Mouse (Mus musculus) hindbrain, embryonic 15.5 days (tissue): ENCODE measurements at regions not wholly inside any gene's neighbourhood (a gene's known extent, or its start where the extent isn't known, plus 50 kb on each side); places are given as distances from the start of the nearest gene placed in this dataset.

Experiments used
- ATAC-seq: fragments of 200-750 bp; cut with Nextera tagmentation; 2 replicates; pipeline ENCODE4 v1.8.0; 2017; ENCODE audit warnings: low read depth, moderate number of reproducible peaks, moderate TSS enrichment; ENCODE audit not compliant: low FRiP score
- H3K27ac ChIP-seq: fragments of 300-500 bp; sonication (generic); replicated peaks from 2 replicates; pipeline ENCODE4 v1.5.1; 2015; ENCODE audit warnings: mild to moderate bottlenecking, inconsistent platforms
- H3K27me3 ChIP-seq: fragments of 300-500 bp; sonication (generic); 2 replicates; pipeline ENCODE4 v1.6.1; 2015; ENCODE audit warnings: control low read depth, inconsistent platforms
- H3K36me3 ChIP-seq: fragments of 300-500 bp; sonication (generic); 2 replicates; pipeline ENCODE4 v1.6.1; 2015; ENCODE audit warnings: control low read depth, inconsistent platforms
- H3K4me1 ChIP-seq: fragments of 300-500 bp; sonication (generic); replicated peaks from 2 replicates; pipeline ENCODE4 v1.6.1; 2015; ENCODE audit warnings: control low read depth, inconsistent platforms
- H3K4me2 ChIP-seq: fragments of 300-500 bp; sonication (generic); 2 replicates; pipeline ENCODE4 v1.6.1; 2015; ENCODE audit warnings: moderate library complexity, mild to moderate bottlenecking, inconsistent platforms
- H3K4me3 ChIP-seq: fragments of 300-500 bp; sonication (generic); 2 replicates; pipeline ENCODE4 v1.5.1; 2015; ENCODE audit warnings: mild to moderate bottlenecking, inconsistent platforms
- H3K9ac ChIP-seq: fragments of 300-500 bp; sonication (generic); 2 replicates; pipeline ENCODE4 v1.6.1; 2015; ENCODE audit warnings: inconsistent platforms
- H3K9me3 ChIP-seq: fragments of 300-500 bp; sonication (generic); 2 replicates; pipeline ENCODE4 v1.6.1; 2016; ENCODE audit warnings: control low read depth, inconsistent platforms
- WGBS: fragments of 180-500 bp; shearing (Covaris S2); methylation state at CpG from one replicate; pipeline ENCODE4 v1.1.7; 2015; 5-methylcytosine and 5-hydroxymethylcytosine counted together

DNA sequence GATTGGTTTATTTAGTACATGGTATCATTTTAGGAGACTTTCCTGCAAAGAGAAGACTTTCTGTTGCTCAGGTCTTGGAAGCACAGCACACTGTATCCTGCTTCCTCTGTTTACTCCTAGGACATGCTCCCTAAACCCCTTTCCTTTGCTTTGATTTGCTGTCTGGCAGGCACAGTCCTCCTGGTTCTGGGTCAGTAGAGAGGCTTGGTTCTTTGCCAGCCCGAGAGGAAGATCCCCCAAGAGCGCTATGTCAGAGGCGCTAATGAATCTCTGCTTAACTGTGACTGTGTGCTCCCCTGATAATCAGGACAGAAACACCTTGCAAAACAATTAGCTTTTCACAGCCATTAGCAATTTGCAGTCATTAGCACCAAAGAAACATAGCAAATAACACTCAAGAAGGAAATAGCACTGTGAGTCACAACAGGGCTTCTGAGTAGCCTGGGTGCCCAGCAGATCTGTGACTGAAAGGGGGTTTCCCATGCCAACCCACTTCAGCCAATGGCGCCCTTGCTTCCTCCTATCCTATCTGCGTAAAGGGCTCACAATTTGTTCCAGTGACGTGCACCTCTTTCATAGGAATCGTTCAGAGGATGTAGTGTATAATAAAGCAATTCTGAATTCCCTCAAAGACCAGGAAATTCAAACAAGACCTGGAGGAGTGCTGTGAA, 145.5 kb downstream of the Gm815 start:
- H3K4me3 ChIP-seq, result no peak overlapping the region
- H3K9ac ChIP-seq, result no peak overlapping the region
- H3K36me3 ChIP-seq, result no peaks in the 10 kb centered on the region
- peak overlapping the region; percentile 0; the same call in 1 of the 2 replicates for H3K27ac ChIP-seq
- 42% methylated on average over 7 of the region's 7 CpGs for WGBS
- H3K27me3 ChIP-seq, result no peaks in the 10 kb centered on the region
- H3K4me1 ChIP-seq, result peaks cover 10% of the 10 kb centered on the region; the same call in 1 of the 2 replicates
- H3K9me3 ChIP-seq, result no peaks in the 10 kb centered on the region
- H3K4me2 ChIP-seq, result peak overlapping the region; percentile 16
- ATAC-seq, result peak; percentile 23; the same call in 1 of the 2 replicates

DNA sequence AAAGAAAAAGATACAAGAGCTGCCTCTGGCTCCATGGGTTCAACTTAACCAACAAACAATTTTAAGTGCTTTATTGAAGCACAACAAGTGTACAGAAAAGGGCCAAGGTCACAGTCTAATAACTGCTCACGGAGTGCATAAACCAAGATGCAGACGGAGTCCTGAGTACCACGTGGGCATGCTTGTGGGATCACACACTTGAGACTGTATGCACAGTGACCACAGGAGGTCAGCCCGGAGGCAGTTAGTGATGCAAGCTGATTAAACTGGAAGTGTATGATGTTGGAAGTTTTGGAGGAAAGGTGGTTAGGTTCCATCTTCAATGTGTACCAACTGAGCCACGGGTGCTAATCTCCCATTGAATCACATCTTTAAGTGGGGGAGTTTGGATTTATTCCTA, 146.9 kb downstream of the Gm815 start:
- Histone ChIP-seq H3K36me3 (no peaks in the 10 kb centered on the region), H3K9me3 (no peaks in the 10 kb centered on the region), H3K4me2 (no peak overlapping the region), H3K27me3 (no peaks in the 10 kb centered on the region), H3K27ac (no peak overlapping the region), H3K4me1 (peaks cover 10% of the 10 kb centered on the region; the same call in 1 of the 2 replicates), H3K4me3 (no peak overlapping the region), H3K9ac (no peak overlapping the region)
- 74% methylated on average over 5 of the region's 5 CpGs for WGBS
- ATAC-seq, result no peak

DNA sequence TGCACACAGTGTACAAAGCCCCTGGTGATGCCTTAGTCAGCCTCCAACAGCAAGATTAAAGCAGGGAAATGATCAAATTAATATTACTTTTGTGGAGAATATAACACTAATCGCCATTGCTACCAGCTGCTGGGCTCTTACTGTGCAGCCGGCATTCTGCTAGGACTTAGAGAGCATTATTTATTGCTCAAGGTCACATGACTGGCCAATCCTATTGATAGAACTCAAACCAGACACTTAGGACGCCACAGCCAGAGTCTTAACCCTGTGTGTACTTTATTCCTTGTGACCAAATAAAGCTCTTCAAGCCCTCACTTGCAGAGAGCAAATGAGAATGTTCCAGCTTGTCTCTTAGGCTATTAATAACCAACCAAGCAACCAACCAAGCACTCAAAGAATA, 152.6 kb downstream of the Gm815 start:
- no peak for ATAC-seq
- H3K4me1 ChIP-seq, result peaks cover 5% of the 10 kb centered on the region; the same call in 1 of the 2 replicates
- 20% methylated on average over 3 of the region's 3 CpGs for WGBS

DNA sequence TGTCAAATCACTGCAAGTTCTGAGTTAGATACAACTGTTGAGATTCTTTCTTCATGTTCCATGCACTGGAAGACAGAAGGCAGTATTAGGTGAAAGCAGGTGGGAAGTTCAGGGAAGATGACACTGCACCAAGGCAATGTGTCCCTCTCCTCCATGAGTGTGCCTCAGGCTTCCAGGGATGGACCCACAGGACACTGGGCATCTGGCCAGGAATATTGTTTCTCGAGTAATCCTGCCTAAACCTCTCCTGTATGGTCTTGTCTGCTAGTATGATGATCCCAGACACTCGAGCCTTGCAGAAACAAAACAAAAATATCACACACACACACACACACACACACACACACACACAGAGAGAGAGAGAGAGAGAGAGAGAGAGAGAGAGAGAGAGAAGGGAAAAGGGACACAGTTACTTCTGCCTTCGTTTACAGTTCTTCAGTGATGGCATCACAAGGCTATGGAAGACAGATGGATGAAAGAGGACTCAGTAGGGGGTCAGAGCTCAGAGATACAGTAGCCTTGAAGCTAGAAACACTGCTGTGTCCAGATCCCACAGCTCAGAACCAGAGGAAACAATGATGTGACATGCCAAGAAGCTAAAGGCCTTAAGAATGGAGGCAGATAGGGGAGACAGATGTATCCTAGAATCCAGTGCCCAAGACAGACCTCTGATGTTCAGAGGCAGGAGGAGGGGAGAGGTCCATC, 154.8 kb downstream of the Gm815 start:
- Histone ChIP-seq H3K4me2 (no peak overlapping the region), H3K4me3 (no peak overlapping the region), H3K27ac (no peak overlapping the region), H3K9me3 (no peaks in the 10 kb centered on the region), H3K9ac (no peak overlapping the region), H3K36me3 (no peaks in the 10 kb centered on the region), H3K27me3 (no peaks in the 10 kb centered on the region), H3K4me1 (peaks cover 5% of the 10 kb centered on the region; the same call in 1 of the 2 replicates)
- no peak for ATAC-seq
- 48% methylated on average over 3 of the region's 3 CpGs for WGBS

More for the DNA sequence above, 152.6 kb downstream of the Gm815 start:
- no peak overlapping the region for H3K9ac ChIP-seq
- H3K36me3 ChIP-seq, result no peaks in the 10 kb centered on the region
- H3K4me2 ChIP-seq, result no peak overlapping the region
- no peak overlapping the region for H3K4me3 ChIP-seq
- H3K27me3 ChIP-seq, result no peaks in the 10 kb centered on the region
- no peaks in the 10 kb centered on the region for H3K9me3 ChIP-seq
- H3K27ac ChIP-seq, result no peak overlapping the region

DNA sequence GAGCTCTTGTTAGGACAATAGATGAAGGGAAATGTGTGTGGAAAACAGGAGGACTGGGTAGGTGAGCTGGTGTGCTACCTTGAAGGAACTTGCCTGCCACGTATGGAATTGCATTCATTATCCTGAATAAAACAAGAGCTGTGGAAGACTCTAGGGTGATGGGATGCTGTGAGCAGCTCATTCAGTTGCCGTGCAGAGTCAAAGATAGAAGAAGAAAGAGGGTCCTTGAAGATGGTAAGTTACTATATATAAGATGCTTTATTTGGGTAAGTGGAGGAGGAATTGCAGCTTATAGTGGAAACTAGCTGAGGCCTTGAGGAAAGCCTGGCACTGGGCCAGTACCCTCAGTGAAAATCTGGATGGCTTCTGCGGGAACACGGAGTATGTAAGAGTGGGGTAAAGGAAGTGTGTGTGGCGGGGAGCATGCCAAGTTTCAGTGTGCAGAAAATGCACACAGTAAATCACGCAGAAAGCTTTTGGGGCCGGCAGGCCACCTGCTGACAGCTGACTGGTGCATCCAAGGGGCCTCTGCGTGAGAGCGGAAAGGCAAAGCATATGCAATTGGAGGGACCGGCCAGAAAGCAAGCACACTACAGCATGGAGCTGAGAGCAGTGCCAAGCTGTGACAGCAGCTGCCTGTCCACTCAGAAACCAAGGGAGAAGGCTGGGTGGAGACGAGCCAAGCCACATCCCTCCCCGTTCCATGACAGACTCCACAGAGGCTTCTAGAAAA, 149.7 kb upstream of the Vldlr start:
- Histone ChIP-seq H3K36me3 (no peaks in the 10 kb centered on the region), H3K9ac (no peak overlapping the region), H3K27ac (peak overlapping the region; percentile 23; the same call in 1 of the 2 replicates), H3K9me3 (no peaks in the 10 kb centered on the region), H3K27me3 (0 out of 2 replicates have a peak, but pooled peaks cover 2% of the 10 kb centered on the region), H3K4me3 (no peak overlapping the region), H3K4me1 (peaks cover 10% of the 10 kb centered on the region; the same call in 1 of the 2 replicates), H3K4me2 (peak overlapping the region; percentile 7)
- 33% methylated on average over 12 of the region's 12 CpGs for WGBS
- peak; percentile 95 for ATAC-seq

DNA sequence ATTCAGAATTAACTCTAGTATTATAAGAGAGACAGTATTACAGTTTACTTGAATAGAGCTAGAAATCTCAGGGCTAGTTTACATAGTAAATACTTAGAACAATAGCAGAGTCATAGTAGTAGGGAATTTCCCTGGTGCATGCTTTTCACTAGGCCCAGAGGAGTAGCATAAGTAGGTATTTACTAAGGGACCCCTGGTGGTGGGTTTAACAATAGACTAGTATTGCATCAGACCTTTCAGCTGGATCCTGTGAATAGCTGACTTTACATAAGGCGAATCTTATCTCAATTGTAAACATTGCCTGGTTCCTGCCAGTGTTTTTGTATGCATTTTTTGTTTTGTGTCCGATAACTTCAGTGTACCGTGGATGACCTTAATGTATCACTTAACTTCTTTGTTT, 143.0 kb upstream of the Vldlr start:
- Histone ChIP-seq H3K4me2 (no peak overlapping the region), H3K4me3 (no peak overlapping the region), H3K9me3 (no peaks in the 10 kb centered on the region), H3K36me3 (no peaks in the 10 kb centered on the region), H3K9ac (no peak overlapping the region), H3K4me1 (no peaks in the 10 kb centered on the region), H3K27me3 (0 out of 2 replicates have a peak, but pooled peaks cover 2% of the 10 kb centered on the region), H3K27ac (no peak overlapping the region)
- WGBS, result 72% methylated on average over 3 of the region's 3 CpGs
- no peak for ATAC-seq

DNA sequence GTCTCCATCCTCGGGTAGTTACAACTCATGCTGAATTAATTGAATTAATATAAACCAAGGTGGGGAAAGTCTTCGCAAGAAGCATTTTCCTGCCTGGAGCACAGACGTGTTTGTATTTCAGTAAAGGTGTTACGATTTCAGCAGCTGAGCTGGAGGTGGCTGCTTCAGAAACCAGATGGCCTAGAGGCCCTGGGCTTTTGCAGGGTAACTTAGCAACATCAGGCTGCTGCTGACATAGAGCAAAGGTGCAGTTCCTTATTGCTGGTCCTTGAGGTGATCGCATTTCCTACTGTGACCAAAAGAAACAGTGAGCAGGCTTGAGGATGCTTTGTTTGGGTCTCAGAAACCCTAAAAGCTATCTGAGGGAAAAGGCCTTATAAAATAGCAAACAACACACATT, 141.3 kb upstream of the Vldlr start:
- ATAC-seq, result no peak
- Histone ChIP-seq H3K9me3 (no peaks in the 10 kb centered on the region), H3K4me2 (no peak overlapping the region), H3K27me3 (0 out of 2 replicates have a peak, but pooled peaks cover under 1% of the 10 kb centered on the region), H3K9ac (no peak overlapping the region), H3K4me3 (no peak overlapping the region), H3K27ac (no peak overlapping the region), H3K36me3 (no peaks in the 10 kb centered on the region), H3K4me1 (no peaks in the 10 kb centered on the region)
- 81% methylated on average over 5 of the region's 5 CpGs for WGBS

DNA sequence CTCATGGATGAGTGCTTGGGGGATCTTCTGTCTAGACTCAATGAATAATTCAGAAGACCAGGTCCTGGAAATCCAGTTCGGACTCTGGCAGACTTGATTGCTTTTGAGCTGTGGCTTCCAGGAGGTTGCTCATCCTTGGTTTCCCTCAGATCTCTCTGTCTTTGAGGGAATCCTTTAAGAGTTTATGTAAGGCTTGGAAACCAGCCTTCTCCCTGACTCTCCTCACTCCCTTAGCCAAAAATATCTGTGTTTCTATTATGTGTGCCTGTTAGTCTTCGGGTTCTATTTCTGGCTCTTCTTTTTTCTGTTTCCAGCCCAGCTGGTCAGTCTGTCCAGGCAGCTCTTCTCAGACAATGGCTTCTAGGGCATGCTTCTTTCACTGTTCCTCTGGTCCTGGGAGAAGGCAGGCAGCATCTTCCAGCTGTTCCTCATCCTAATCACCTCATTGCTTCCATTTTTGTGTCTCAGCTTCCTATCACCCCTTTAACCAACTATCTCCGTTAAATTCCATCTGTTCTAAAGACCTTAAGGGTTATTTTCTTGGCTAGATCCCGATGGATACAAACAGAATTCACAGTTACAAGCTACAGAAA, 139.3 kb upstream of the Vldlr start:
- Histone ChIP-seq H3K4me1 (no peaks in the 10 kb centered on the region), H3K4me2 (no peak overlapping the region)
- WGBS, result 75% methylated on average over 4 of the region's 4 CpGs

DNA sequence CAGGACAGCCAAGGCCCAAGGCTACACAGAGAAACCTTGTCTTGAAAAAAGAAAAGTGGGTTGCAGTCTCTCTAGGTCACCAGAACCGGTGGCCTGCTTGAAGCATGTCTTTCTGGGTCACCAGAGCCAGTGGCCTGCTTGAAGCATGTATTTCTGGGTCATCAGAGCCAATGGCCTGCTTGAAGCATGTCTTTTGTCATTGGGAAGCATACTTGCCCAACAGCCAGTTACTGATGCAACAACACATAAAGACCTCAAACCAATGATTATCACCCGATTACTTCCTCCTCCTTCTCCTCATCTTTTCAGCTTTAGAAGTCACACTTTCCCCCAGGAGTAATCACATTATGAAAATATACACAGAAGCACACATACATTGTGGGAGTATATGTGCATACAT, 128.9 kb upstream of the Vldlr start:
- Histone ChIP-seq H3K9me3 (no peaks in the 10 kb centered on the region), H3K4me3 (no peak overlapping the region), H3K27ac (no peak overlapping the region), H3K4me2 (no peak overlapping the region), H3K4me1 (no peaks in the 10 kb centered on the region), H3K9ac (no peak overlapping the region), H3K27me3 (no peaks in the 10 kb centered on the region), H3K36me3 (no peaks in the 10 kb centered on the region)
- no peak for ATAC-seq
- WGBS, result 81% methylated on average over 2 of the region's 2 CpGs

More for the DNA sequence above, 139.3 kb upstream of the Vldlr start:
- Histone ChIP-seq H3K27ac (no peak overlapping the region), H3K9me3 (no peaks in the 10 kb centered on the region), H3K27me3 (no peaks in the 10 kb centered on the region), H3K36me3 (no peaks in the 10 kb centered on the region), H3K9ac (no peak overlapping the region), H3K4me3 (no peak overlapping the region)
- no peak for ATAC-seq

DNA sequence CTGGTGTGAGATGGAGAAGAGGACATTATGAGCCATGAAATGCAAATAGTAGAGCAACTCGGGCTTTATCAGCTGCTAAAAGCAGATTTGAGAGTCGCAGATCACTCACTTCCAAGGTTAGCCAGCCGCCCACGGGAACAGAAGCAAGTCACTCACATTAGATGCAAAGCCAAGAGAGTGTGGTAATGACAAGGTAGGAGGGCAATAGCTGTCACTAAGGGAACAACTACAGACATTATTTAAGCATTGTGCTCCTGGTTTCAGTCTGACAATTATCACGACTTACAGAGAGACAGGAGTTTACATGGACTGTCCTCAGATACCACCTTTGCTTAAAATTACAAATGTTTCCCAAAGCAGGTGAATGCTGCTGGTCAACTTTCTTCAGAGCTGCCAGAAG, 128.5 kb upstream of the Vldlr start:
- Histone ChIP-seq H3K4me3 (no peak overlapping the region), H3K4me2 (no peak overlapping the region), H3K4me1 (no peaks in the 10 kb centered on the region), H3K9ac (no peak overlapping the region), H3K36me3 (no peaks in the 10 kb centered on the region), H3K9me3 (no peaks in the 10 kb centered on the region), H3K27me3 (no peaks in the 10 kb centered on the region), H3K27ac (no peak overlapping the region)
- WGBS, result 87% methylated on average over 5 of the region's 5 CpGs
- no peak for ATAC-seq

DNA sequence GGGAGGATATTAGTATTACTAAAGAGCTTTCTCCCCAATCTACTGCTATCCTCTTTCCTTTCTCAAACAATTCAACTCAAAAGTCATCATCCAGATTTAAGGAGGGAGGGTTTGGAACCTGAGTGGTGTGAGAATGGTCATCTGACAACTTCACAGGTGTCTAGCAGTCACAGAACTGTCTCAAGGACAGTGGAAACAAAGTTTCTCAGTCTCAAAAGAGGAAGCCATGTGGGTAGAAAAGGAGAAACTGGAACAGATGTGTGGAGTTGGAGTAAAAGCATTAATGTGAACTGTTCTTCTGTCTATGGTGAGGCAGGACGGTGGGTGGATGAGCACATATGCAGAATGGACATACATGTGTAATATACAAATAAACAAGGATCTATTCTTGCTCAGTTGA, 127.2 kb upstream of the Vldlr start:
- Histone ChIP-seq H3K36me3 (no peaks in the 10 kb centered on the region), H3K27me3 (no peaks in the 10 kb centered on the region), H3K9ac (no peak overlapping the region), H3K4me3 (no peak overlapping the region), H3K9me3 (no peaks in the 10 kb centered on the region), H3K27ac (no peak overlapping the region), H3K4me2 (no peak overlapping the region), H3K4me1 (no peaks in the 10 kb centered on the region)
- ATAC-seq, result no peak
- WGBS, result 94% methylated on average over 1 of the region's 1 CpGs

DNA sequence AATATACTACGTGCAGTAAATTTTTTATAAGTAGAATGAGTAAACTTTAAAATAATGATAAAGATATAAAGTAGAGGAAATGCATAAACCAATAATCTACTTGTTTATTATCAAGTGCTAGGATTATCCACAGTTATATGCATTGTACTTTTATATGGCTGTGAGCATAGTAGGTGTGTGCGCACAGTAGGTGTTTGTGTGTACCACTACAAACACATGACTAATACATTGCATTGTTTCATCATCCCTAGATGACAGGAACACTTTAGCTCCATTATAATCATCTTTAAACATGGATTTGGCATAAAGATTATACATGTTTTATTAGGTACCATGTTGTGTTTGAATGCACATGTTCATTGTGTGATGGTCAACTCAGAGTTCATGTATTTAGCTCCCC, 124.7 kb upstream of the Vldlr start:
- Histone ChIP-seq H3K27ac (no peak overlapping the region), H3K4me2 (no peak overlapping the region), H3K27me3 (no peaks in the 10 kb centered on the region), H3K4me3 (no peak overlapping the region), H3K4me1 (no peaks in the 10 kb centered on the region), H3K9me3 (no peaks in the 10 kb centered on the region), H3K9ac (no peak overlapping the region), H3K36me3 (no peaks in the 10 kb centered on the region)
- WGBS, result 95% methylated on average over 2 of the region's 2 CpGs
- no peak for ATAC-seq
